Mouse (Mus musculus): ENCODE results near the gene Coq10b.

DNA sequence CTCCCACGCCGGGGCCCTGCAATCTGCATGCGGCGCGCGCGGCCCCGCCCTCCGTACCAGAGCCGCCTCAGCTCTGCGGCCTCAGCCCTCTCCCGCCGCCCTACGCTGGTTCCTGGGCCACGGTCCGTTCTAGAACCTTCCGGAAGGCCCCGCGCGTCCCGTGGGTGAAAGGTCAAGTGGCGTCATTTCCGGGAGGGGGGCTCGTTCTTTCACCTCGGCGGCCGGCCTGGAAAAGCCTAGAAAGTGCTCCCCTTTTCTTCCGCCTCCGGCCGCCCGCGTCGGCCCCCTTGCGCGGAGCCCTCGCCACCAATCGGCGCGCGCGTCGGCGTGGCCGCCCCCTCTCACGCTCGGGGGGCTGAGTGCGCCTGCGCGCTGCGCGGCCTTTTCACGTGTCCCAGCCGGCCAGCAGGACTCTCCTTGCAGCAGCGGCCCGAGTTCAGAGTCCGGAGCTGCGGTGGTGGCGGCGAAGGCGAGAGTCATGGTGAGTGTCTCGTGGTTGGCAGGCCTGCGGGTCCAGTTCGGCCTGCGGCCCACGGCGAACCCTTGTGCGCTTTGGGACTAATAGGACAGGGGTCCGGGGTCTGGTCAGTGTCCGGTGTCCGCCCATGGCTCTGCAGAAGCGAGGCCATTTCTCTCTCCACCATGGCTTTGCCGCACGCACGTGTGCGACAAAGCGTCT is 35.5 kb downstream of the Coq10b start, which contains the start of the genes Hspe1 and Hspd1:
- TF ChIP-seq EP300 (IDR thresholded peaks at IDR 0.05; ENCODE audit: low read depth) (no peak; the same call in none of the 2 replicates), CTCF (IDR thresholded peaks at IDR 0.05; ENCODE audit: low read depth) (no peak)

Measured in heart, postnatal 0 days (tissue).